15 mouse cellular contexts compared by ENCODE assay signal in the genomic region with DNA sequence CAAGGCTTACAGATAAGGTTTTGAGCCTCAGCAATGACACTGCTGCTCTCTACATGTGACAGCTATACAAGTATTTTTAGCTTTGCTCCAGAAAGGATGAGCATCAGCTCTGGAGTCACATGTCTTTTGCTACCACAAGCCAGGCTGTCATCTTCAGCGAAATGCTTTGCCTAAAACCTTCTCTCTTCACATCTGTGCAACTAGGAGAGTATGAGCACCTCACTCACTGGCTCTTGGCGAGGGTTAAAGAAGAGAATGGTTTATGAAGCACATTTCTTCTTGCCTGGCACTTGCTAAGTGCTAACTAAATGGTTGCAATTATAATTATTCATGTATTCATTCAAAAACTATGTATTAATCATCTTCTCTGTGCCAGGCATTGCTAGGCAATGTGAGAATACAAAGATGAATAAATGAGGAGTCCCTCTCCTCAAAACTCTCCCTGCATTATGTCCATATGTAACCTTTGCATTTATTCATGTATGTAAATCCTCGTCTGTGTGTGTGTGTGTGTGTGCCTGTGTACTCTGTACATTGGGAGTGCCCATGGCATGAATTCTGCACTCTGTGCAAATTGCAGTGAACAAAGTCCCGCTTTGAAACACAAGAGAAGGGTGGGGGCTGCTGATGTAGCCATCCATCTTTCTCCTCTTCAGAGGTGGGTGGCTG.
A peak's percentile ranks its signal among the peaks of the same experiment; 100 is the strongest.
DNase-seq lines count a peak whose midpoint lies in the region; ATAC-seq lines count a peak whose summit lies in the region.
"Had no signal": no experiment of that assay in that cellular context is flagged by ENCODE, and none has a peak within 500 bp of the region (broad histone marks: within the 10 kb centered on the region; RNA-seq: fewer than 3 reads in every experiment).

No protein-coding gene starts in this region.

- H3K4me2 ChIP-seq in stomach, embryonic 16.5 days (ENCODE audit: low read depth, low read length), result no peak overlapping the region
- H3K4me2 ChIP-seq: embryonic facial prominence, embryonic 15.5 days had no signal

- intact Hi-C loops in heart, postnatal 14 days (cut with DNase I), result no loop called here

- no peaks in the 10 kb centered on the region for H3K27me3 ChIP-seq in heart, embryonic 10.5 days (ENCODE audit: insufficient read depth, poor library complexity, severe bottlenecking)
- no peaks in the 10 kb centered on the region for H3K27me3 ChIP-seq in stomach, embryonic 16.5 days (ENCODE audit: control insufficient read depth, insufficient read depth, low read length)
- H3K27me3 ChIP-seq: embryonic facial prominence, embryonic 15.5 days had no signal

- no peak for DNase-seq in heart, embryonic 10.5 days (ENCODE audit: low spot score)
- DNase-seq in heart, postnatal 14 days, result no peak
- DNase-seq in right cerebral cortex, postnatal 10 days (ENCODE audit: low spot score in 2 of 2), result peak; percentile 26 to 51
- no peak for DNase-seq in right cerebral cortex, postnatal 4 days
- peak; percentile 40 to 55 for DNase-seq in layer of hippocampus, adult 18-20 months (ENCODE audit: low spot score in 2 of 2)
- no peak for DNase-seq in heart, adult 8-10 months (ENCODE audit: low spot score)
- DNase-seq in testis, postnatal 14 days (ENCODE audit: low spot score), result no peak
- DNase-seq: cerebellum, adult 11-12 months; midbrain, embryonic 14.5 days; retina, postnatal 1 day; thymus, adult 18-20 months had no signal

- no peak overlapping the region for H3K9ac ChIP-seq in stomach, embryonic 16.5 days (ENCODE audit: low read length)
- H3K9ac ChIP-seq: embryonic facial prominence, embryonic 15.5 days had no signal

- ATAC-seq in stomach, embryonic 16.5 days (ENCODE audit: insufficient read depth, low FRiP score), result no peak
- ATAC-seq: lung, postnatal 0 days had no signal

- peak overlapping the region; percentile 47; the same call in 1 of the 2 replicates for H3K27ac ChIP-seq in heart, embryonic 10.5 days
- peak overlapping the region; percentile 60; the same call in 1 of the 2 replicates for H3K27ac ChIP-seq in stomach, embryonic 16.5 days (ENCODE audit: low read length)
- H3K27ac ChIP-seq: embryonic facial prominence, embryonic 15.5 days; kidney, postnatal 0 days had no signal

- no peaks in the 10 kb centered on the region for H3K9me3 ChIP-seq in heart, embryonic 10.5 days
- H3K9me3 ChIP-seq in stomach, embryonic 16.5 days (replicated peaks; ENCODE audit: control insufficient read depth, low read length), result no peaks in the 10 kb centered on the region
- H3K9me3 ChIP-seq: embryonic facial prominence, embryonic 15.5 days had no signal

- H3K4me3 ChIP-seq in heart, embryonic 10.5 days, result no peak overlapping the region
- no peak overlapping the region for H3K4me3 ChIP-seq in stomach, embryonic 16.5 days (replicated peaks; ENCODE audit: low read length)
- H3K4me3 ChIP-seq: embryonic facial prominence, embryonic 15.5 days had no signal

- H3K4me1 ChIP-seq in heart, embryonic 10.5 days, result peaks cover 4% of the 10 kb centered on the region; the same call in 1 of the 2 replicates
- peaks cover 15% of the 10 kb centered on the region; the same call in 1 of the 2 replicates for H3K4me1 ChIP-seq in stomach, embryonic 16.5 days (ENCODE audit: control insufficient read depth, insufficient read depth, low read length)

- no peaks in the 10 kb centered on the region for H3K36me3 ChIP-seq in heart, embryonic 10.5 days
- H3K36me3 ChIP-seq in stomach, embryonic 16.5 days (ENCODE audit: control insufficient read depth, insufficient read depth, low read length), result no peaks in the 10 kb centered on the region
- H3K36me3 ChIP-seq: embryonic facial prominence, embryonic 15.5 days had no signal

- whole genome bisulfite sequencing in heart, embryonic 10.5 days, result 61% methylated on average over 4 of the region's 4 CpGs
- WGBS in stomach, embryonic 16.5 days, result 35% methylated on average over 4 of the region's 4 CpGs

Comparison
In these comparisons a context has a peak if more than half of its experiments do, and no peak if none do; other contexts are left out.
1. DNase-seq: peak in right cerebral cortex, postnatal 10 days (2 of 2) and layer of hippocampus, adult 18-20 months (2 of 2); none in heart, embryonic 10.5 days (single experiment), heart, postnatal 14 days (0 of 2), right cerebral cortex, postnatal 4 days (single experiment), heart, adult 8-10 months (single experiment) and testis, postnatal 14 days (single experiment).